Mouse (Mus musculus): ENCODE results near the gene Plekhb1.

GRCm38 (mm10) chr7:100653480-100654266 lies 8.5 kb downstream of the Plekhb1 start:
- TF ChIP-seq POLR2A (IDR thresholded peaks at IDR 0.05; ENCODE audit: control insufficient read depth in 1 of 2, insufficient read depth in 1 of 2, low read depth in 1 of 2, low read length in 2 of 2, poor library complexity in 1 of 2) = no peak
- TF ChIP-seq POLR2AphosphoS5 (IDR thresholded peaks at IDR 0.05; ENCODE audit: borderline replicate concordance, low read depth, low read length) = no peak
